Mouse (Mus musculus): ENCODE results near the gene Alkbh4. TPM values are rescaled to one million over a fixed set of nuclear protein-coding genes. Genes with fewer than 3 reads are reported as not detected.
A peak's percentile ranks its signal among the peaks of the same experiment; 100 is the strongest.
"Not testable (repeated sequence)": the region's sequence is repeated elsewhere in the genome, so short reads cannot be mapped to it uniquely, and the experiment has no call there.

Alkbh4 gene
- total RNA-seq, 2 experiments from 2014 or later: 9.5 to 11.7 TPM

GRCm38 (mm10) chr5:136137658-136138274, 1.8 kb downstream of the Alkbh4 start:
- peak in 1 of 2 experiments; percentile 69 for DNase-seq (ENCODE audit: extremely low spot score in 1 of 2, low spot score in 2 of 2)
- intact Hi-C loops (cut with DNase I): no loop called here

DNA sequence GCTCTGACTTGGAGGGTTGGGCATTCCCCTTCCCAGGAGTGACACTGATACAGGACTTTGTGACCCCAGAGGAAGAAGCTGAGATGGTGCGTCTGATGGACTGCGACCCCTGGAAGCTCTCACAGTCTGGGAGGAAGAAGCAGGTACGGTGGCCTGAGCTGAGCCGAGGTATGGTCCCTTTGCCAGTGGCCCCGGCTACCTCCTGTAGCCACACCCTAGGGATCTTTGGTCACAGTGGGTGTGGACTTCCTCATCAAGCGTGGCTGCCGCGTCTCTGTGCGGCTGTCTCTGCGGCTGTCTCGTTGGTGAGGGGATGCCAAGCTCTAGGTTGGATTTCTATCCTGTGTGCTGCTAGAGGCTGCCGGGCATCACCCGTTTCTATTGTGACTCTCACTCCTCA, 3.4 kb downstream of the Alkbh4 start:
- intact Hi-C loops (cut with DNase I): no loop called here
- no peak for DNase-seq (ENCODE audit: extremely low spot score in 1 of 2, low spot score in 2 of 2)

- intact Hi-C loops (cut with DNase I): no loop called here
- peak; percentile 42 to 57 for DNase-seq (ENCODE audit: extremely low spot score in 1 of 2, low spot score in 2 of 2)
These were observed 4.1 kb downstream of the Alkbh4 start for GRCm38 (mm10) chr5:136140057-136140482.

GRCm38 (mm10) chr5:136142746-136143145, 6.8 kb downstream of the Alkbh4 start:
- intact Hi-C loops (cut with DNase I): no loop called here
- no peak for DNase-seq (ENCODE audit: extremely low spot score in 1 of 2, low spot score in 2 of 2)

DNA sequence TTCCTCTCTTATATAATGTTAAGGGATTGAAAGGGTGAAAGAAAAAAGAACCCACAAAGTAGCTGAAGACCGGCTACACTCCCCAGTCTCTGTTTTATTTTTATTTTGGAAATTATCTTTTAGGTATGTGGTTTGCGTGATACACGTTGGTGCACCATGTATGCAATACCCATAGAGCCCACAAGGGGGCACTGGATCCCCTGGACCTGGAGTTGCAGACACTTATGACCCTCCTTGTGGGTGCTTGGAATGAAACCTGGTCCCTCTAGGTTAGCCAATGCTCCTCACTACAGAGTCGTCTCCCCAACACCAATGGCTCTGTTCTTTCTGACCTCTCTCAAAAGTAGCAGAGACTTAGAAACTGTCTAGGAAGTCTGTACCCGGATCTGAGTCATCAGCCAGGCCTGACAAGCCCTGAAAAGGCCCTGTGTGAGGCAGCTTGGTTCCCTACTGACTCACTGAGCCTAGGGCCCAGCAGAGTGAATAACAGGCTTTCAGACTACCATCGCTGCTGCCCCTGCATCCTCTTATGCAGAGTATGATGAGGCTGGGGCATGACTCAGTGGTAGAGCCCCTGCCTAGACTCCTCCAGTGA, 7.3 kb downstream of the Alkbh4 start:
- intact Hi-C loops (cut with DNase I): no loop called here

GRCm38 (mm10) chr5:136144606-136145430, 8.9 kb downstream of the Alkbh4 start:
- intact Hi-C loops (cut with DNase I): no loop called here
- DNase-seq (ENCODE audit: extremely low spot score in 1 of 2, low spot score in 2 of 2): no peak

More for the DNA sequence above, 7.3 kb downstream of the Alkbh4 start:
- no peak for DNase-seq (ENCODE audit: extremely low spot score in 1 of 2, low spot score in 2 of 2)

DNA sequence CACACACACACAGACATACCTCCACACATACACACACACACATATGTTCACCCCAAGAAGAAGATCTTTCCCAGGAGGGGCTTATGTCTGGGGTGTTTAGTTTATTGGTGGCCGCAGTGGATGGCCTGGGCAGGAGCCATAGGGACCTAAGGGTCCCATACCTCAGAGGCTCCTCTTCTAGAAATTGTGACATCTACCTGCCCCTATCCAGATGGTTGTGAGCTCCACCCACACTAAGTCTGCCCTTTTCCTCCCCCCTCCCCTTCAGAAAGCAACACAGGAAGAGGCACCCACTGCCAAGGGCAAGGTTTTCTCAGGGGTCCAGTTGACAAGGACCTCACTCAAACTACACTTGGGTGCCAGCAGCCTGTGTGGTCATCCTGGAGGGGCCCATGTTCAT, 11.0 kb downstream of the Alkbh4 start:
- DNase-seq (ENCODE audit: extremely low spot score in 1 of 2, low spot score in 2 of 2): no peak
- intact Hi-C loops (cut with DNase I): no loop called here

GRCm38 (mm10) chr5:136147704-136148103, 11.8 kb downstream of the Alkbh4 start:
- intact Hi-C loops (cut with DNase I): no loop called here
- no peak for DNase-seq (ENCODE audit: extremely low spot score in 1 of 2, low spot score in 2 of 2)

DNA sequence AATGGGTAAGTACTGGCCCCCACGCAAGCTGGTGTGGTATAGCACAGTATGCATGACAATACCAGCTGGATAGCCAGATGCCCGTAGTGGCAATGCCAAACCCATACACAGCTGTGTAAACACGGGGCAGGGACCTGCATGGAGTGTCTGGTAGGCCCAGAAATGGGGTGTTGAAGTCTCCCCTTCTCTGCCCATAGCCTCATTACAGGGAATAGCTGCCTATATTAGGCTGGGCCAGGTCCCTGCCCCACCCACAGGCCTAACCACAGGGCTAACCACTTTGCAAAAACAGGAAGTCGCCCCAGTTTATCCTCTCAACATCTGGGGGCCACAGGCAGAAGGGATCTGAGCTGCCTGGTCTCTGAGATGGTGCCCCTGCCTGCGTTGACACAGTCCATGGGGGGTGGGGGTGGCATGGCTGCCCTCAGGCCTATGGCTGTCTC, 13.2 kb downstream of the Alkbh4 start:
- DNase-seq (ENCODE audit: extremely low spot score in 1 of 2, low spot score in 2 of 2); intact Hi-C loops (cut with DNase I): not testable (repeated sequence)

GRCm38 (mm10) chr5:136152365-136152764, 16.4 kb downstream of the Alkbh4 start:
- intact Hi-C loops (cut with DNase I): no loop called here
- no peak for DNase-seq (ENCODE audit: extremely low spot score in 1 of 2, low spot score in 2 of 2)

GRCm38 (mm10) chr5:136155399-136155798, 19.5 kb downstream of the Alkbh4 start:
- intact Hi-C loops (cut with DNase I): no loop called here
- no peak for DNase-seq (ENCODE audit: extremely low spot score in 1 of 2, low spot score in 2 of 2)

- DNase-seq (ENCODE audit: extremely low spot score in 1 of 2, low spot score in 2 of 2); intact Hi-C loops (cut with DNase I): not testable (repeated sequence)
These were observed 24.1 kb downstream of the Alkbh4 start for GRCm38 (mm10) chr5:136160084-136160483.

GRCm38 (mm10) chr5:136163807-136164474, 28.0 kb downstream of the Alkbh4 start:
- intact Hi-C loops (cut with DNase I): no loop called here
- DNase-seq (ENCODE audit: extremely low spot score in 1 of 2, low spot score in 2 of 2): no peak

DNA sequence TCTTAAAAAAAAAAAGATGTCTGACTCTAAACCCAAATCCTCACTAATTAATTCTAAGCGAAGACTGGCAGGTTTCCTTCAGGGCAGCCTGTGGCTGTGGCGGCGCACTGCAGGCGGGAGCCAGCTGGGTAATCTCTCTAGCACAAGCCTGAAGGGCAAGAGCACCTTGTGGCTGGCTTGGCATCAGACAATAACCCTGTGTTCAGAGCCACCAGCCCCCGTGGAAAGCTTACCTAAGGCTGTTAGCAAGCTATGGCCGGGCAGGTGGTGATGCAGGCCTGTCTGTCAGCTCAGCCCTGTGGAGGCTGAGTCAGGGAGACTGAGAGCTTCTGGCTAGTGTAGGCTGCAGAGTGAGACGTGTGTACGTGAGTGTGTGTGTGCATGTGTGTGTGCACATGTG, 29.3 kb downstream of the Alkbh4 start:
- DNase-seq (ENCODE audit: extremely low spot score in 1 of 2, low spot score in 2 of 2): no peak
- intact Hi-C loops (cut with DNase I): no loop called here

DNA sequence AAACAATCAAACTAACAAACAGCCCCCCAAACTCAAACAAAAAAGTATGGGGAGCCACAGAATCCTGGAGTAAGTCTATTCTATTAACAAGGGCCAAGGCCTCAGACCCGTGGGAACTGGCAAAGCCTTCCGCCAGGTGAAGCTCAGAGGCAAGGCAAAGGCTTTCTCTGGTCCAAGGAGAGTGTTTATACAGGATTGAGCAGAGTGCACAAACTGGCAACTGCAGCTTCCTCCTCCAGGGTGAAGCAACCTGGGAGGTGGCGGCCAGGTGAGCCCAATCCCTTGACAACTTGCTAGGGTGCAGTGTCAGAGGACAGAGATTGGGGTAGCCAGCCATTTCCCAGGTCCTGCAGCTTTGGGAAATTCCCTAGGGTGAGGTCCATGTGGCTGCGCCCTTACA, 31.4 kb downstream of the Alkbh4 start:
- intact Hi-C loops (cut with DNase I): no loop called here
- no peak for DNase-seq (ENCODE audit: extremely low spot score in 1 of 2, low spot score in 2 of 2)

DNA sequence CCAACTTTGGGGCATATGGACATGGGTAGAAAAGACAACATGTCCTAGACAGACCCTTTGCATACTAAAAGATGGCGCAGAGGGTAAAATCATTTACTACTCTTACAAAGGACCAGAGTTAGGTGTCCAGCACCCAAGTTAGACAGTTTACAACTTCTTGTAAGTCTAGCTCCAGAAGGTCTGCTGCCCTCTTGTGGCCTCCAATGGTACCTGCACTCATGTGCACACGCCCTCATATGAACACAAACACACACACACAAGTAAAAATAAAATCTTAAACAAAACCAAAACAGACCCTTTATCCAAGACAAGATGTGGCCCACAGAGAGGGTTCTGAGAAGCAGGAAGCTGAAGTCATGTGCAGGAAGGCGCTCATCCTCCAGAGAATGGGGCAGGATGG, 32.1 kb downstream of the Alkbh4 start:
- intact Hi-C loops (cut with DNase I): no loop called here
- DNase-seq (ENCODE audit: extremely low spot score in 1 of 2, low spot score in 2 of 2): no peak

GRCm38 (mm10) chr5:136169626-136170511, 33.9 kb downstream of the Alkbh4 start:
- DNase-seq (ENCODE audit: extremely low spot score in 1 of 2, low spot score in 2 of 2): peak in 1 of 2 experiments; percentile 59
- intact Hi-C loops (cut with DNase I): loop anchor here (1.0 kb wide), 1 partner anchor 34 kb away; the partner anchor contains the start of genes Alkbh4 and Lrwd1
